Mouse (Mus musculus) T-helper 2 cell (primary cell): ENCODE results near the gene Kansl1l.

Experiments used
- in situ Hi-C: fragments of 300-600 bp; cut with MboI, MseI; formaldehyde crosslinking; loops from one replicate; pipeline ENCODE4 v1.15.1; 2025; ENCODE audit warnings: high pct_unique_total_duplicates

The Kansl1l gene

DNA sequence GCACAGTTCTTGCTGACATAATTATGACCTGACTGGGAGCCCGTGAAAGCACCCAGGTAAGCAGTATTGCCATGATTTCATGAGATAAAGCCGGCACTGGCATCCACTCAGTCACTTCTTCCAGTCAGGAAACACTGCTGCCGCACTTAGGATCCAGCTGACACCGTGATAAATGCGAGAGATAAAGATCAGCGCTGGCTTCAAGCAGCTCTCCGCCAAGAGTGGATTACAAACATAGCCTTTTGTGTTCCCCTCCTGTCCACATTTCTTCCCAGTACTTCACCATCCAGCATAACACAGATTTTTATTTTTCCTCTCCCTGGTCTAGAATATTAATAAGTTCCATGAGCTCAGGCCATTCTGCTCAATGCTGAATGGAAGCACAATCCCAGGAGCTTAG lies 2.9 kb upstream of the Kansl1l start:
- in situ Hi-C loops: no loop called here

- in situ Hi-C loops: no loop called here
Observed at GRCm38 (mm10) chr1:66817865-66818315, 528 bp upstream of the Kansl1l start.

DNA sequence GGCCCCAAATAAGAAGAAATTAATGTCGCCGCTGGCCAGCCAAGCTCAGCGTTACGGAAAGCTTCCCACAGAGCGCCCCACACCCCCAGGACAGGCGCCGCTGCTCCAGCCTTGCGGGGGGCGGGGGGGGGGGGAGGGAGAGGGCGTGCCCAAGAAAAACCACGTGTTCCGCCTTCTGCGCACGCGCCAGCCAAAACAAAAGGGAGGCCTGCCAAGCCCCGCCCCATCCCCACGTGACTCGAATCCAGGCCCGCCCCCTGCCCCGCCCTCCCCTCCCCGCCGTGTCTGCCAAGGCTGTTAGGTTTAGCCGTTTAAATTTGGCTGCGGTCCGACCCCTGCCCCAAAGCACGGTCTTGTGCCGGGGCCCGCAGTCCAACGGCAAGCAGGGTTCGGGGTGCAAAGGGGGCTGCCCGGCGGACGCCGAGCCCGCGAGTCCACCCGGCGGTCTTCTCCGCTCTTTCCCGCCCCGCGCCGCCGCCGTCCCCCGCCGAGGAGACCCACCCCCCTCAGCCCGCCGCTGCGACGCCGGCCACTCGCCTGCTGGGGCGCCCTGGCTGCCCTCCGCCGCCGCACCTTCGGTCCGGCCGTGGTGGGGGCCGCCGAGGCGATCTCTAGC lies 417 bp downstream of the Kansl1l start:
- in situ Hi-C loops: no loop called here

- in situ Hi-C loops: no loop called here
Observed at GRCm38 (mm10) chr1:66815941-66816777, 1.2 kb downstream of the Kansl1l start.

- in situ Hi-C loops: no loop called here
Observed at GRCm38 (mm10) chr1:66814756-66815155, 2.6 kb downstream of the Kansl1l start.

GRCm38 (mm10) chr1:66813191-66813590 lies 4.2 kb downstream of the Kansl1l start:
- in situ Hi-C loops: no loop called here

GRCm38 (mm10) chr1:66806821-66807220 lies 10.5 kb downstream of the Kansl1l start:
- in situ Hi-C loops: no loop called here

GRCm38 (mm10) chr1:66805408-66805807 lies 12.0 kb downstream of the Kansl1l start:
- in situ Hi-C loops: no loop called here

DNA sequence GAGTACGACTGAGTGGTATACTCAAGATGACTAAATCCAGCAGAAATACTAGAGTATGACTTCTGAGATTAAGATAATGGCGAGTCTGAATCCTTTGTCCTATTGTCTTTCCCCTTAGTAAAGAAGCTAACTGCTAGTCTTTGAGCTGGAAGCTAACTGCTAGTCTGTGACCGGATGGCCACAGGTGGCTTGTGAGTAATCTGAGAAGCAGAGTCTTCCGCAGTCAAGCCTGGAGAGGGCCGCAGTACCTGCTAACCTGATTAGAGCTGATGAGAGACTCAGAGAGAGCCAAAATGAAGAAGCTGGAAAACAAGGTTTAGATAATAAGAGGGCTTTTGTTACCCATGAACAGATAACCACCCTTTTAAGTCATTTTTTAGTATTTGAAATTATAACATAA lies 12.7 kb downstream of the Kansl1l start:
- in situ Hi-C loops: no loop called here

DNA sequence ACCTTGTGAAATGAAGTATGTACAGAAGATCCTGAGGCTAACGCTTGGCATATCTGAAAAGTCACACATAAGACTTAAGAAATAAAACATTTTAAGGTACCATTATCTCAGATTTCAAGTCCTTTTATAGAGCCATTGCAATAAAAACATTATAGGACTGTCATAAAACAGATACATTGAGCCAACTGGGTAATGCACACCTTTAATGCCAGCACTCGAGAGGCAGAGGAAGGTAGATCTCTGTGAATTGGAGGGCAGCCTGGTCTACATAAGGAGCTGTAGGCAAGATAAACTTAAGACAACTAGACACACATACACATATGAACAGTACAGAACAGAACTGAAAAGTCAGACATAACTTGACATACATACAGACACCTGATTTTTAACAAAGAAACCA lies 19.4 kb downstream of the Kansl1l start:
- in situ Hi-C loops: no loop called here

- in situ Hi-C loops: no loop called here
Observed at GRCm38 (mm10) chr1:66792838-66793466, 24.4 kb downstream of the Kansl1l start.

DNA sequence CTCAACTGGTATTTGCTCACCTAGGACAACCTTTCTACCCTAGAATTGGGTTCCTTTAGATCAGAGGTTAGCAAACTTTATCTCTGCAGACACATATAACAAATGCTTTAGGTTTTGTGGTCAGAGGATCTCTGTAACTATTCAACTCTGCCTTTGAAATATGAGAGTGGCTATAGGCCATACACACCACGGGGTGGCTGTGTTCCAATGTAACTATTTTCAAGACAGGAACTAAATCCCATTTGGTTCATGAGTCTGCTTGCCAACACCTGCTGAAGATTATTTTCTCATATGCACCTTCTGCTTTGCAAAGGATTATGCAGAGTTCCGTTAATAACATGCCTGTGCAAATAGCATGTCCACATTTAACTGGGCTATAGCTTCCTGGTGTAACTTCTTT lies 35.1 kb downstream of the Kansl1l start:
- in situ Hi-C loops: no loop called here

DNA sequence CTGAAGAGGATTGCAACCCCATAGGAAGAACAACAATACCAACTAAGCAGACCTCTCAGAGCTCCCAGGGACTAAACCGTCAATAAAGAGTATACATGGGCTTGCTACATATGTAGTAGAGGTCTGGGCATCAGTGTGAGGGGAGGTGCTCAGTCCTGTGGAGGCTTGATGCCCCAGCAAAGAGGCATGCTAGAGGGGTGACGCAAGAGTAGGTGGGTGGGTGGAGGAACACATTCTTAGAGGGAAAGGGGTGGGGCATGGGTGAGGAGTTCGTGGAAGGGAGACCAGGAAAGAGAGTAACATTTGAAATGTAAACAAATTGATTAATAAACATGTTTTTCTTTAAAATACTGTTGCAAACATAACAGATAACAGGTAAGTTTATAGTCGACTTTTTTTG lies 36.3 kb downstream of the Kansl1l start:
- in situ Hi-C loops: no loop called here

DNA sequence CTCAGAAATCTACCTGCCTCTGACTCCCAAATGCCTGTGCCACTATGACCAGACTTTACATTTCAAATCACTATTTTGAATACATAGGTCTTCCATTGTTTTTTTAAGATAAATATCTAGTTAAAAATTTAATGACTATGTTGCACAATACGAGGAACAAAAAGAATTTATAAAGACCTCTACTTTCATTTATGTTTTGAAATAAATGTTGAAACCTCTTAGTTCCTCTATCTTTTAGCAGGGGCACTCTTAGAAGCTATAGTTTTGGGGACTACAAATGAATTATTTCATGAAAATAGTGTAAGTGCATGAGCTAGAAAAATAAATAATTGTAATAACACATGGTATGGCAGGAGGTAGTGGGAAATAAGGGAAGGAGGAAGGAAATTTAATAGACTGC lies 38.6 kb downstream of the Kansl1l start:
- in situ Hi-C loops: no loop called here

- in situ Hi-C loops: no loop called here
Observed at GRCm38 (mm10) chr1:66777878-66778277, 39.5 kb downstream of the Kansl1l start.

GRCm38 (mm10) chr1:66768764-66769163 lies 48.6 kb downstream of the Kansl1l start:
- in situ Hi-C loops: no loop called here

DNA sequence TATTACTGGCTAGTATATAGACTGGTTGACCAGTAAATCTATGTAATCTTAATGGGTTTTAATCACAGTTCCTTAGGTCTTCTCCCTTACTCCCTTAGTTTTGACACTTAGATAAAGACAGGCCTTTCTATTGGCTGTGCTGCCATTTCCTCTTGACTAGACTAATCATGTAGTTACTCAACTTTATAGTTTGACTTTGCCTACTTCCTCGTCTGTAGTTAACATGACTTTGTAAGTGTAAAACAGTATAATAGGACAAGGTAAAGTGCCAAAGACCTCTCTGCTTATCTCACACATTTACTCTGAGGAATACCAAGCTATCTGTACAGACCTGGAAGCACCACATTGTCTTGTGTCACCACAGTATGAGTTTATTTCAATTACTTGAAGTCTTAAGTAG lies 86.8 kb downstream of the Kansl1l start:
- in situ Hi-C loops: no loop called here

GRCm38 (mm10) chr1:66712859-66713258 lies 104.5 kb downstream of the Kansl1l start:
- in situ Hi-C loops: no loop called here

DNA sequence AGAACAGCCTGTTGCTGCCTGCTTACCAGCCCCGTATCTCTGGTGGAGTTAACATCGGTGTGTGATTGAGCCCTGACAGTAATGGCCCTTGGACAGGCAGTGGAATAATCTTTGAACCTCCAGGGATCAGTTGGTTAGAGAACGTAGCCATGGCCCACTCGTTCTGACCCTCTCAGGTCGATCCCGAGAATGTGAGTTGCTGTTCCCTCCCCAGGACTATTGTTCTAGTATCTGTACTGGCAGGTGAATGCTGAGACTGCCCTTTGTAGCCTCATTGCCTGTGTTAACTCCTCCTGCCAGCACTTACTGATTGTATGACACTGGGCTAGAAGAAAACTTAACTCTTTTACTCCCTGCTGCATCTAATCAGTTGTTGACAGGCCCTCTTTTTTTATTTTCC lies 112.8 kb downstream of the Kansl1l start:
- in situ Hi-C loops: no loop called here

GRCm38 (mm10) chr1:66702623-66703345 lies 114.6 kb downstream of the Kansl1l start:
- in situ Hi-C loops: no loop called here

DNA sequence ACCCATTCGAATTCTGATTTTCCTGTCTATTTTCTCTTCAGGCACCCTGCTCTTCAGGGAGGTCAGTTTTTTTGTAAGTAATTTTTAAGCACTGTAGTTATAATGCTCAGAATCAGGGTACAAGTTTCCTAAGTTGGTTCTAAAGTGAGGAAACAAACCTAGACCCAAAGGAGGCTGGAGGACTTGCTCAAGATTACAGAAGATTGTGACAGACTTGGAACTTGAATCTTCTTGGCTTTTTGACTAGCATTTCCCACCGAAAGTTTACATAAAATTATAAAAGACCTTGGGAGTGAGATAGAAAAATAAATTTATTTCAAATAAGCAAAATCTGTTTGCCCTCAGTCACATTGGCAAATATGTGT lies 115.8 kb downstream of the Kansl1l start:
- in situ Hi-C loops: no loop called here
